Mouse (Mus musculus): ENCODE data around the gene Cd7.
A peak's percentile ranks its signal among the peaks of the same experiment; 100 is the strongest.

The Cd7 gene

GRCm38 (mm10) chr11:120991791-120992190 lies 47.4 kb downstream of the Cd7 start:
- no peak for DNase-seq (ENCODE audit: low read depth, low spot score)

DNA sequence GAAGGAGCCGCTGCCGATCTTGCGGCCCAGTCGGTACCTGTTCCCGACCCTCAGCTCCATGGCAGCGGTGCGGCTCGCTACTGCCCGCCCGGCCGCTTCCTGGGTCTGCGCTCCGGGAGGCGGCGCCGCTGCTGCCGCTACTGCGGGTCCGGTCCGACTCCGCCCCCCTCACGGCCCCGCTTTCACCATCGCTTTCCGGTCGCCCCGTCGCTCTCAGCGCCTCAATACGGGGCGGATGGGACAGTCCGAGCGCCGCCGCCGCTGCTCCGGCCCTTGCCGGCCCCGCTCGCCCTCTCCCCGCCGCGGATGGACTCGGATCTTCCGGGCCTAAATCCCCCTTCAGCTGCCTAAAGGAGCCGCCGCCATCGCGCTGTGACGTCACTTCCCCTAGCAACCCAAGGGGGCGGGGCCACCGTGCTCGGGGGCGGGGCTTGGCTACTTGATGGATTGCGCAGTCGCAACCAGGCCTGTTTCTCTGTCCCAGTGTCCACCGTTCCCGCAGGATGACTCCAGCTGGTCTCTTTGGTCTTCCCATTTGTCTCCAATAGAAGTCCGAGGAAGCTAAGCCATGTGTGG lies 48.2 kb downstream of the Cd7 start, which contains the start of gene Csnk1d:
TSS of gene Csnk1d (minus strand) at position 380 of the 576 bp plus-strand sequence.
- peak; percentile 96 for DNase-seq (ENCODE audit: low read depth, low spot score)

DNA sequence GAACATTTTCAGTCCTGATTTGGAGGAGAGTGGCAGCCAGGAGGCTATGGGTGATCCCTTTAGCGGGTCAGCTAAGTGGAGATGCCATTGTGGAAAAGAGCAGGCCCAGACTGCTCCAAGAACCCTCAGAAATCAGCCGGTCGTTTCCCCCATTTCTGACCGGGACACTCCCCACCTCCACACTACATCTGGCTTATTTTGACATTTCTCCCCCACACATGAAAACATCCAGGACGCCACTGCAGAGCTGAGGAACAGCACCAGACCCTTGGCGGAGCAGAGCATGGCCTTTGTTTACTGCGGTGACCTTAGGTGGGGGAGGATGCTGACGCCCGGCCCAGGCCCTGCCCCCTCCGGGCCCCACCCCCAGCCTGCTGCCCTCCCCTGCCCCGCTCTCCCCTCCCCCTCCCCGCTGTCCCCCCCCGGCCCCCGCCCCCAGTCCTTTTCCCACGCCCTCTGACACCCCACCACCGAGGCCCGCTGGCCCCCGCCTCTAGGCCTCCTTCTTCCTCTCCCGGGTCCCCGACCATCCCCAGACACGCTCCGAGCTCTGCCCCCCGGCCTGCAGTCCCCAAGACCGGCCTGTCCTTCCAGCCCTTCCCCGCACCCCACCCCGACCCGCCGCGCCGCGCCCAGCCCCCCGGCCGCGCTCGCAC lies 49.0 kb downstream of the Cd7 start:
- peak; percentile 25 for DNase-seq (ENCODE audit: low read depth, low spot score)

GRCm38 (mm10) chr11:120989523-120989922 lies 49.7 kb downstream of the Cd7 start:
- DNase-seq (ENCODE audit: low read depth, low spot score), result no peak

GRCm38 (mm10) chr11:120988410-120988809 lies 50.8 kb downstream of the Cd7 start:
- DNase-seq (ENCODE audit: low read depth, low spot score), result no peak

- no peak for DNase-seq (ENCODE audit: low read depth, low spot score)
These were observed 51.6 kb downstream of the Cd7 start for GRCm38 (mm10) chr11:120987608-120988007.
